Mouse (Mus musculus) E14TG2a.4 (cell line): ENCODE results near the gene Mybph.

Experiments
- CTCF ChIP-seq: conservative IDR thresholded peaks from 2 replicates; pipeline ENCODE4 v1.5.1; 2014; ENCODE audit warnings: low read length
- POU5F1 ChIP-seq: IDR thresholded peaks from 2 replicates; pipeline ENCODE4 v1.6.1; 2014; ENCODE audit warnings: low read length, borderline replicate concordance

DNA sequence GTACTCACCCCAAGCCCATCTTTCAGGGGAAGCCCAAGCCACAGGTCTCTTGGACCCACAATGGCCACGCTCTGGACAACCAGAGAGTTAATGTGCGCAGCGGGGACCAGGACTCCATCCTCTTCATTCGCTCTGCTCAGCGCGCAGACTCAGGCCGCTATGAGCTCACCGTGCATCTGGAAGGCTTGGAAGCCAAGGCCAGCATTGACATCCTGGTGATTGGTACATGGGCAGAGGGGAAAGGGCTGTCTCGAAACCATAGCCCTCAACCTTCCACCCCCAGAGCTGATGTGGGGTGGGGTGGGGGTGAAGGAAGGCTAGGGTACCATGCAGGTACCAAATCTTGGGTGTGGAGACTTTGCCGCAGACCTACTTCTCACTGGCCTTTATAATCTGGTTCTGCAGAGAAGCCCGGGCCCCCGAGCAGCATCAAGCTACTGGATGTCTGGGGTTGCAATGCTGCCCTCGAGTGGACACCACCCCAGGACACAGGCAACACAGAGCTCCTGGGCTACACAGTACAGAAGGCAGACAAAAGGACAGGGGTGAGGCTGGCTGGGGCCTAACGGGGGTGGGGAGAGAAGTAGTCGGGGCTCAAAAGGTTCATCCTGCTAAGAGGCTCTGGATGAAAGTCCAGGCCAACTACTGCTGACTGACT, 4.2 kb downstream of the Mybph start:
- TF ChIP-seq CTCF (no peak), POU5F1 (no peak)
